Mouse (Mus musculus) hindlimb bud, embryonic 11.5 days (tissue): Measurements from ENCODE around the gene Gm9789.
"Not testable (repeated sequence)": the region's sequence is repeated elsewhere in the genome, so short reads cannot be mapped to it uniquely, and the experiment has no call there.

Experiments used
- DNase-seq: peaks from one replicate; pipeline ENCODE4 v3.0.0-alpha.2; 2012; ENCODE audit warnings: low read depth, low spot score; ENCODE audit errors: extremely low spot score

Gm9789 gene

GRCm38 (mm10) chr16:89157652-89158051 lies at the start of gene Gm9789:
Gm9789 (plus strand) TSS chr16:89157952.
- no peak for DNase-seq

GRCm38 (mm10) chr16:89140551-89140950 lies 17.2 kb upstream of the Gm9789 start, which contains the start of gene Gm6358:
Gm6358 (plus strand) TSS chr16:89140851.
- DNase-seq = no peak

GRCm38 (mm10) chr16:89150786-89151185 lies 7.0 kb upstream of the Gm9789 start, which contains the start of gene Gm10061:
Gm10061 (plus strand) TSS chr16:89151086.
- no peak for DNase-seq

GRCm38 (mm10) chr16:89169190-89169589 lies 11.4 kb downstream of the Gm9789 start, which contains the start of gene Gm7735:
Gm7735 (plus strand) TSS chr16:89169490.
- not testable (repeated sequence) for DNase-seq

- no peak for DNase-seq
Measured at GRCm38 (mm10) chr16:89174435-89174834, 16.7 kb downstream of the Gm9789 start, which contains the start of gene 1110057P08Rik. 1110057P08Rik (plus strand) TSS chr16:89174735.

GRCm38 (mm10) chr16:89188621-89189020 lies 30.9 kb downstream of the Gm9789 start:
- no peak for DNase-seq

- DNase-seq = no peak
Measured at GRCm38 (mm10) chr16:89205561-89205960, 47.8 kb downstream of the Gm9789 start, which contains the start of gene Krtap20-2. Krtap20-2 (plus strand) TSS chr16:89205861.
